Mouse (Mus musculus) C2C12 (cell line): ENCODE measurements around the gene Ptx3.

Source experiments
- CTCF ChIP-seq: IDR thresholded peaks from one replicate; pipeline ENCODE4 v1.5.1; 2011; ENCODE audit not compliant: control insufficient read depth, insufficient read depth, insufficient read length
- FOSL1 ChIP-seq: IDR thresholded peaks from one replicate; pipeline ENCODE4 v1.8.0; 2011; ENCODE audit warnings: mild to moderate bottlenecking, low read length; ENCODE audit not compliant: poor library complexity, insufficient read depth, severe bottlenecking
- MAX ChIP-seq: IDR thresholded peaks from one replicate; pipeline ENCODE4 v1.6.1; 2011; ENCODE audit warnings: mild to moderate bottlenecking, control low read depth
- MYOD1 ChIP-seq: IDR thresholded peaks from one replicate; pipeline ENCODE4 v1.6.1; 2011; ENCODE audit warnings: low read depth; ENCODE audit not compliant: control insufficient read depth, insufficient read length
- MYOG ChIP-seq: IDR thresholded peaks from one replicate; pipeline ENCODE4 v1.6.1; 2011; ENCODE audit not compliant: control insufficient read depth, insufficient read length; ENCODE audit errors: extremely low read depth
- USF1 ChIP-seq: IDR thresholded peaks from one replicate; pipeline ENCODE4 v1.6.1; 2011; ENCODE audit warnings: low read depth, mild to moderate bottlenecking, control low read depth, moderate library complexity

DNA sequence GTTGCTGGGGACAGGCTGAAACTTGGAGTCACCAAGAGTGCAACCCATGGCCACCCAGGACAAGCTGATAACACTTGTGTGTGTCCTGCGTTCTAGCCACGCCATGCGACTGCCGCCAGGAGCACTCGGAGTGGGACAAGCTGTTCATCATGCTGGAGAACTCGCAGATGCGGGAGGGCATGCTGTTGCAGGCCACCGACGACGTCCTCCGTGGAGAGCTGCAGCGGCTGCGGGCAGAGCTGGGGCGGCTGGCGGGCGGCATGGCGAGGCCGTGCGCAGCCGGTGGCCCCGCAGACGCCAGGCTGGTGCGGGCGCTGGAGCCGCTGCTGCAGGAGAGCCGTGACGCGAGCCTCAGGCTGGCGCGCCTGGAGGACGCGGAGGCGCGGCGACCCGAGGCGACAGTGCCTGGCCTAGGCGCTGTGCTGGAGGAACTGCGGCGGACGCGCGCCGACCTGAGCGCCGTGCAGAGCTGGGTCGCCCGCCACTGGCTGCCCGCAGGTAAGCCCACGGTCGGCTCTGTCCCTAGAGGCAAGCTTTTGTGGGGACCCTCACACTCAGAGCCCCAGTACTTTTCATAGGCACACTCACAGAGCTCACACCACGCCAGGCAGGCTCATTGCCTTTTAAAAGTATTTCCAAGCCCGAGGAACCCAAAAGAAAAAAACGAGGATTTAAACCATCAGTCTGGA, 988 bp downstream of the Ptx3 start:
- TF ChIP-seq FOSL1 (no peak), CTCF (no peak), MAX (no peak), USF1 (no peak), MYOG (no peak), MYOD1 (no peak)
